Mouse (Mus musculus): ENCODE results near the gene Plekha6.

DNA sequence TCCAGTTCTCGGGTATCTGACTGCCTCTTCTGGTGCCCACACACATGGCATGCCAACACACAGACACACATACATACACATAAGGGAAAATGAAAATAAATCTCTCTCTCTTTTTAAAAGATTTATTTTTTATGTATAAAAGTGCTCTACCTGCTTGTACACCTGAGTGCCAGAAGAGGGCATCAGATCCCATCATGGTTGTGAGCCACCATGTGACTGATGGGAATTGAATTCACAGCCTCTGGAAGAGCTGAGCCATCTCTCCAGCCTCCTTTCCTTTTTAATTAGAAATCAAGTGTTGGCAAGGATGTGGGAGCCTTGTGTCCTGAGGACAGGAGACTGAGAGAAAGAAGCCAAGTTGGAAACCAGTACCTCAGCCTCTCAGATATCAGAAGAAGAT lies 153.1 kb downstream of the Plekha6 start:
- no peak for TF ChIP-seq HCFC1 (IDR thresholded peaks at IDR 0.05; ENCODE audit: borderline replicate concordance, insufficient read depth, low read length)
- no peak for TF ChIP-seq CHD2 (IDR thresholded peaks at IDR 0.05; ENCODE audit: low read depth, low read length)

All from ES-E14 (cell line).